Mouse (Mus musculus) CD4-positive naive resting alpha-beta T cell, adult 76 days (primary cell): ENCODE measurements around the gene Armc6. TPM values are rescaled to one million over a fixed set of nuclear protein-coding genes. Genes with fewer than 3 reads are reported as not detected.

ENCODE experiments used
- total RNA-seq: library from RNA; stranded (reverse); gene quantifications from one replicate; pipeline ENCODE4 v1.2.4, GENCODE M21; 2023

The Armc6 gene
- total RNA-seq: 6.4 TPM

GRCm38 (mm10) chr8:70234080-70234780 is at the start of gene Armc6, which contains the start of gene Sugp2:
Gene Armc6, minus strand, starts transcription at chr8:70234466.
Gene Sugp2, plus strand, starts transcription at chr8:70234226.

GRCm38 (mm10) chr8:70282603-70283135 is 48.4 kb upstream of the Armc6 start, which contains the start of gene Homer3:
Gene Homer3, plus strand, starts transcription at chr8:70282827.

GRCm38 (mm10) chr8:70212112-70213055 is 21.9 kb downstream of the Armc6 start, which contains the start of gene Slc25a42:
Gene Slc25a42, minus strand, starts transcription at chr8:70212305.

GRCm38 (mm10) chr8:70172043-70172681 is 62.1 kb downstream of the Armc6 start, which contains the start of gene Tmem161a:
Gene Tmem161a, plus strand, starts transcription at chr8:70172356.

Other genes with a start within 250 kb of the Armc6 start
- gene Gatad2a, start 238.1 kb downstream of the Armc6 start, total RNA-seq: 75.0 TPM
- gene Mau2, start 191.7 kb downstream of the Armc6 start, total RNA-seq: 136 TPM
- 52.8 TPM for gene Sugp1, start 191.7 kb downstream of the Armc6 start, total RNA-seq
- gene Tm6sf2, start 161.5 kb downstream of the Armc6 start, total RNA-seq: not detected
- gene Hapln4, start 151.0 kb downstream of the Armc6 start, total RNA-seq: not detected
- gene Ncan, start 113.6 kb downstream of the Armc6 start, total RNA-seq: not detected
- gene Nr2c2ap, start 103.1 kb downstream of the Armc6 start, total RNA-seq: 24.6 TPM
- 25.9 TPM for gene Rfxank, start 95.3 kb downstream of the Armc6 start, total RNA-seq
- gene Borcs8, start 95.0 kb downstream of the Armc6 start, total RNA-seq: 55.2 TPM
- 3.4 TPM for gene Mef2b, start 94.8 kb downstream of the Armc6 start, total RNA-seq
- gene Tmem161a, start 62.1 kb downstream of the Armc6 start, total RNA-seq: 48.1 TPM
- 9.9 TPM for gene Slc25a42, start 22.2 kb downstream of the Armc6 start, total RNA-seq
- gene Sugp2, start 240 bp downstream of the Armc6 start, total RNA-seq: 72.7 TPM
- gene Homer3, start 48.4 kb upstream of the Armc6 start, total RNA-seq: 6.3 TPM
- gene Ddx49, start 68.0 kb upstream of the Armc6 start, total RNA-seq: 81.1 TPM
- 115 TPM for gene Cope, start 68.1 kb upstream of the Armc6 start, total RNA-seq
- not detected for gene Cers1, start 81.3 kb upstream of the Armc6 start, total RNA-seq
- gene Gdf1, start 95.4 kb upstream of the Armc6 start, total RNA-seq: not detected
- 71.3 TPM for gene Upf1, start 118.8 kb upstream of the Armc6 start, total RNA-seq
- not detected for gene Comp, start 139.1 kb upstream of the Armc6 start, total RNA-seq
- 21.8 TPM for gene Crtc1, start 205.1 kb upstream of the Armc6 start, total RNA-seq
- gene Klhl26, start 242.5 kb upstream of the Armc6 start, total RNA-seq: 7.9 TPM